Mouse (Mus musculus): Measurements from ENCODE around the gene Krtap3-2. TPM values are rescaled to one million over a fixed set of nuclear protein-coding genes. Genes with fewer than 3 reads are reported as not detected.
"Not testable (repeated sequence)": the region's sequence is repeated elsewhere in the genome, so short reads cannot be mapped to it uniquely, and the experiment has no call there.

Gene Krtap3-2
- not detected in 2 replicates for polyA plus RNA-seq (2015; fragmentation: Nextera tagmentation; extraction: Ambion mirVana)

- Histone ChIP-seq H3K36me3 (ENCODE audit: control insufficient read depth, insufficient read depth) (no peaks in the 10 kb centered on the region), H3K4me2 (replicated peaks; ENCODE audit: low read depth) (no peak within 1 kb of the TSS), H3K4me3 (ENCODE audit: low read depth, low read length) (no peak within 1 kb of the TSS), H3K9ac (ENCODE audit: low read depth, low read length) (no peak within 1 kb of the TSS), H3K9me3 (ENCODE audit: control insufficient read depth) (no peaks in the 10 kb centered on the region), H3K4me1 (replicated peaks; ENCODE audit: control insufficient read depth, insufficient read depth, low read length) (no peaks in the 10 kb centered on the region), H3K27me3 (replicated peaks; ENCODE audit: control insufficient read depth, insufficient read depth, low read length) (no peaks in the 10 kb centered on the region), H3K27ac (ENCODE audit: low read depth, low read length) (no peak within 1 kb of the TSS)
- TF ChIP-seq CTCF (IDR thresholded peaks at IDR 0.05; ENCODE audit: low read depth): no peak
- 88% methylated on average over 1 of the region's 2 CpGs for WGBS
- ATAC-seq: no peak
These were observed at the start of gene Krtap3-2 for GRCm38 (mm10) chr11:99556753-99557152. Gene Krtap3-2 (minus strand): TSS chr11:99556853.

- 46% methylated on average over 1 of the region's 1 CpGs for WGBS
- not testable (repeated sequence) for H3K36me3 ChIP-seq (ENCODE audit: control insufficient read depth, insufficient read depth); H3K4me3 ChIP-seq (ENCODE audit: low read depth, low read length); H3K27ac ChIP-seq (ENCODE audit: low read depth, low read length); H3K9me3 ChIP-seq (ENCODE audit: control insufficient read depth); H3K9ac ChIP-seq (ENCODE audit: low read depth, low read length); H3K27me3 ChIP-seq (replicated peaks; ENCODE audit: control insufficient read depth, insufficient read depth, low read length); H3K4me2 ChIP-seq (replicated peaks; ENCODE audit: low read depth); H3K4me1 ChIP-seq (replicated peaks; ENCODE audit: control insufficient read depth, insufficient read depth, low read length); ATAC-seq
These were observed 46.6 kb upstream of the Krtap3-2 start, which contains the start of gene Gm11938 for GRCm38 (mm10) chr11:99603208-99603607. Gene Gm11938 (minus strand): TSS chr11:99603308.

DNA sequence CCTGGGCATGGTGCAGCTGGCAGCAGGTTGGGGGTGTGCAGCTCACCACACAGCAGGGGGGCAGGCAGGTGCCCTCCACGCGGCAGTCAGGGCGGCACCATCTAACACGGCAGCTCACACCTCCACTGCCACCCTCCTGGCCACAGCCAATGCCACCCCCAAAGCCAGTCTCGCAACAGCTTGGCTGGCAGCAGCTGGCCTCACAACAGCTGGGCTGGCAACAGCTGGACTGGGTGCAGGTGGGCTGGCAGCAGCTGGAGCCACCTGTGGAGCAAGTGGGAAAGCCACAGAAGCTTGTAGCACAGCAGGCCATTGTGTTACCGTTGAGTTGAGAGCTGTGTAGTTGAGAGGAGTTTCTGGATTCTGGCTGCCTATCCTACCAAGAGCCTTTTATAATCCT is 41.1 kb upstream of the Krtap3-2 start, which contains the start of gene Krtap9-3:
Krtap9-3 (minus strand) TSS at position 364 of the 400 bp plus-strand sequence.
- H3K9me3 ChIP-seq (ENCODE audit: control insufficient read depth); H3K27ac ChIP-seq (ENCODE audit: low read depth, low read length); H3K36me3 ChIP-seq (ENCODE audit: control insufficient read depth, insufficient read depth); H3K9ac ChIP-seq (ENCODE audit: low read depth, low read length); H3K4me3 ChIP-seq (ENCODE audit: low read depth, low read length); H3K4me2 ChIP-seq (replicated peaks; ENCODE audit: low read depth); H3K4me1 ChIP-seq (replicated peaks; ENCODE audit: control insufficient read depth, insufficient read depth, low read length); H3K27me3 ChIP-seq (replicated peaks; ENCODE audit: control insufficient read depth, insufficient read depth, low read length); ATAC-seq: not testable (repeated sequence)
- 84% methylated on average over 6 of the region's 6 CpGs for WGBS

DNA sequence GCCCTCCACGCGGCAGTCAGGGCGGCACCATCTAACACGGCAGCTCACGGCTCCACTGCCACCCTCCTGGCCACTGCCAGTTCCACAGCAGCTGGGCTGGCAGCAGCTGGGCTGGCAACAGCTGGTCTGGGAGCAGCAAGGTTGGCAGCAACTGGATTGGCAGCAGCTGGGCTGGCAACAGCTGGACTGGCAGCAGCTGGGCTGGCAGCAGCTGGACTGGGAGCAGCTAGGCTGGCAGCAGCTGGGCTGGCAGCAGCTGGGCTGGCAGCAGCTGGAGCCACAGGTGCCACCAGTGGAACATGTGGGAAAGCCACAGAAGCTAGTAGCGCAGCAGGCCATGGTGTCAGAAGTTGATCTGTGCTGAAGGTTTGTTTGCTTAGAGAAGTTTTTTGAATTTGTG is 34.3 kb upstream of the Krtap3-2 start, which contains the start of gene Krtap1-3:
Krtap1-3 (minus strand) TSS at position 359 of the 400 bp plus-strand sequence.
- Histone ChIP-seq H3K36me3 (ENCODE audit: control insufficient read depth, insufficient read depth) (no peaks in the 10 kb centered on the region), H3K9me3 (ENCODE audit: control insufficient read depth) (no peaks in the 10 kb centered on the region), H3K4me1 (replicated peaks; ENCODE audit: control insufficient read depth, insufficient read depth, low read length) (no peaks in the 10 kb centered on the region), H3K9ac (ENCODE audit: low read depth, low read length) (no peak within 1 kb of the TSS), H3K27me3 (replicated peaks; ENCODE audit: control insufficient read depth, insufficient read depth, low read length) (no peaks in the 10 kb centered on the region), H3K4me2 (replicated peaks; ENCODE audit: low read depth) (no peak within 1 kb of the TSS), H3K27ac (ENCODE audit: low read depth, low read length) (no peak within 1 kb of the TSS), H3K4me3 (ENCODE audit: low read depth, low read length) (no peak within 1 kb of the TSS)
- 79% methylated on average over 3 of the region's 6 CpGs for WGBS
- TF ChIP-seq CTCF (IDR thresholded peaks at IDR 0.05; ENCODE audit: low read depth): no peak
- ATAC-seq: no peak

DNA sequence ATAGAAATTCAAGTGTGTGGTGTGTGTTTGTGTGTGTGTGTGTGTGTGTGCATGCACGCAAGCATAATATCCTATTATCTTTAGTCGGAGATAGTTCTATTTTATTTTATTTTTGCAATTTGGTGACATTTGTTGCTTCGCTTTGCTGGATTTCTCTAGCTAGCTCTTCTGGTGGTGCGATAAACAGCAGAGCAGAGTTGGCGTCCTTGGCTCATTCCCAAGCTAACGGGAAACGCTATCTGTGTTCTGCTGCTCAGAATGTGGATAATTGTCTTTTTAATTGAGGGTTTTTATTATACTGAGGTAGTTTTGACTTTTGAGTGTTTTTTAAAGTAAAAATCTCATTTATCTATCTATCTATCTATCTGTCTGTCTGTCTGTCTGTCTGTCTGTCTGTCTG is 28.4 kb upstream of the Krtap3-2 start:
- no peaks in the 10 kb centered on the region for H3K27me3 ChIP-seq (replicated peaks; ENCODE audit: control insufficient read depth, insufficient read depth, low read length)
- no peaks in the 10 kb centered on the region for H3K4me1 ChIP-seq (replicated peaks; ENCODE audit: control insufficient read depth, insufficient read depth, low read length)
- H3K4me3 ChIP-seq (ENCODE audit: low read depth, low read length): no peak overlapping the region
- no peak for ATAC-seq
- no peaks in the 10 kb centered on the region for H3K9me3 ChIP-seq (ENCODE audit: control insufficient read depth)
- H3K9ac ChIP-seq (ENCODE audit: low read depth, low read length): no peak overlapping the region
- no peak overlapping the region for H3K27ac ChIP-seq (ENCODE audit: low read depth, low read length)
- no peak overlapping the region for H3K4me2 ChIP-seq (replicated peaks; ENCODE audit: low read depth)
- no peak for TF ChIP-seq CTCF (IDR thresholded peaks at IDR 0.05; ENCODE audit: low read depth)
- WGBS: 77% methylated on average over 7 of the region's 7 CpGs
- no peaks in the 10 kb centered on the region for H3K36me3 ChIP-seq (ENCODE audit: control insufficient read depth, insufficient read depth)

DNA sequence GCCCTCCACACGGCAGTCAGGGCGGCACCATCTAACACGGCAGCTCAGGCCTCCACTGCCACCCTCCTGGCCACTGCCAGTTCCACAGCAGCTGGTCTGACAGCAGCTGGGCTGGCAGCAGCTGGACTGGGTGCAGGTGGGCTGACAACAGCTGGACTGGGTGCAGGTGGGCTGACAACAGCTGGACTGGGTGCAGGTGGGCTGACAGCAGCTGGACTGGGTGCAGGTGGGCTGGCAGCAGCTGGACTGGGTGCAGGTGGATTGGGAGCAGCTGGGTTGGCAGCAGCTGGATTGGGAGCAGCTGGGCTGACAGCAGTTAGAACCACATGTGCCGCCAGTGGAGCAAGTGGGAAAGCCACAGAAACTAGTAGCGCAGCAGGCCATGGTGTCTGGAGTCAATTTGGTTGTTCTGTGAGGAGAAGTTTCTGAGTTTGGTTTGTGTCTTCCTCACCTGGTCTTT is 26.6 kb upstream of the Krtap3-2 start, which contains the start of gene Krtap1-4:
Krtap1-4 (minus strand) TSS at position 410 of the 460 bp plus-strand sequence.
- Histone ChIP-seq H3K4me2 (replicated peaks; ENCODE audit: low read depth) (no peak within 1 kb of the TSS), H3K4me3 (ENCODE audit: low read depth, low read length) (no peak within 1 kb of the TSS), H3K27ac (ENCODE audit: low read depth, low read length) (no peak within 1 kb of the TSS), H3K27me3 (replicated peaks; ENCODE audit: control insufficient read depth, insufficient read depth, low read length) (no peaks in the 10 kb centered on the region), H3K9me3 (ENCODE audit: control insufficient read depth) (no peaks in the 10 kb centered on the region), H3K4me1 (replicated peaks; ENCODE audit: control insufficient read depth, insufficient read depth, low read length) (no peaks in the 10 kb centered on the region), H3K9ac (ENCODE audit: low read depth, low read length) (no peak within 1 kb of the TSS), H3K36me3 (ENCODE audit: control insufficient read depth, insufficient read depth) (no peaks in the 10 kb centered on the region)
- 83% methylated on average over 5 of the region's 5 CpGs for WGBS
- TF ChIP-seq CTCF (IDR thresholded peaks at IDR 0.05; ENCODE audit: low read depth): no peak
- no peak for ATAC-seq

DNA sequence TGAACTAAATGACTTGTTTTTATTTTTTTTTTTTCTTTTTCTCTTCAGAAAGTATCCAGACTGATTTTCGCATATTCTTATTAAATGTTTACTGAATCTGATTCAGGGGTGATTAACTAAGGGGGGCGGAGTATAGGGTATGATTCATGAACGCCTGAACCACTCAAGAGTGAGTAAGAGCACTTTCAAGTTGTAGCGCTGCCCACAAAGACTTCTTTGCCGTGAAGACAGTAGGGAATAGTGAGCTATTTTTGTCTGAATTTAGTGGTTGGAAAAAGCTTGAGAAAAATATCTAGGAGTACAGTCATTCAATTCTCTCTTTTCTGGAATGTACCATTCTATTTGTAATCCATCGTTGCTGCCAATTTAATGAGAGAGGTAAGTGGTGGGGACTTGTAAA is 24.9 kb upstream of the Krtap3-2 start:
- Histone ChIP-seq H3K4me2 (replicated peaks; ENCODE audit: low read depth) (no peak overlapping the region), H3K9ac (ENCODE audit: low read depth, low read length) (no peak overlapping the region), H3K27me3 (replicated peaks; ENCODE audit: control insufficient read depth, insufficient read depth, low read length) (no peaks in the 10 kb centered on the region)

More for the DNA sequence above, 24.9 kb upstream of the Krtap3-2 start:
- H3K4me1 ChIP-seq (replicated peaks; ENCODE audit: control insufficient read depth, insufficient read depth, low read length): no peaks in the 10 kb centered on the region
- WGBS: 84% methylated on average over 6 of the region's 6 CpGs
- TF ChIP-seq CTCF (IDR thresholded peaks at IDR 0.05; ENCODE audit: low read depth): no peak
- H3K4me3 ChIP-seq (ENCODE audit: low read depth, low read length): no peak overlapping the region
- H3K36me3 ChIP-seq (ENCODE audit: control insufficient read depth, insufficient read depth): no peaks in the 10 kb centered on the region
- no peak for ATAC-seq
- H3K27ac ChIP-seq (ENCODE audit: low read depth, low read length): no peak overlapping the region
- no peaks in the 10 kb centered on the region for H3K9me3 ChIP-seq (ENCODE audit: control insufficient read depth)
